8 mouse cellular contexts compared by ENCODE assay signal in the genomic region with DNA sequence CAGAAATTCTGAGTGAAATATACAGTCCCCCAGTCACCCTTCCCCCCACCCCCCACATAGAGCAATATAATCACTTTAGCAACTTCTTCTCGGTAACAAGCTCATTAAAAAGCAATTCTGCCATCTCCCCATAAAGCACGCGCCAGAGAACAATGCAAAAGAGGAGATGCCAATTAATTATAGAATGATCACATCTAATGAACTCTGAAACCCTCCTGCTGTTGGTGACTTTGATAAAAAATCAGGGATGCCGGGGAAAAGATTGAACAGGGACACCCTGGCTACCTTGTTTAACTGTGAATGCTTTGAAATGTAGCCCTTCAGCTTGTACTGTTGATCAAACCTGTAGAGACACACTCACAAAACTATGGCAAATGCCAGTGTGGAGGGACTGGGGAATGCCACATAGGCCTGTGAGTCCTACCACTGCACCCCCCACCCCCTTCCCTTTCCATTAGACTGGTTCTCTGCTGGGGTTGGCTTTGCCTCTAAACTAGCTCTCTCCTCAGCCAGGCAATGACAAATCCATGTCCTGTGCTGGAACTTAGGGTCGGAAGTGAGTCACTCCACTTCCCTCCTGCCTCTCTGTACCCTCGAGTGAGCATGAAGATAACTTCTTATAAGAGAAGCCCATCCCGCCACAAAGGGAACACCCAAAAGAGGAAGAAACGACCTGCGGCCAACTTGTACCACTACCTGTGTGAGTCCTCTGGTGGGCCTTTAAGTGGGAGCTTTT. TPM values are rescaled to one million over a fixed set of nuclear protein-coding genes. Genes with fewer than 3 reads are reported as not detected.
DNase-seq lines count a peak whose midpoint lies in the region; ATAC-seq lines count a peak whose summit lies in the region.
"Had no signal": no experiment of that assay in that cellular context is flagged by ENCODE, and none has a peak within 500 bp of the region (broad histone marks: within the 10 kb centered on the region; RNA-seq: fewer than 3 reads in every experiment).

No protein-coding gene starts in this region.

- H3K9ac ChIP-seq in neural tube, embryonic 13.5 days = no peak overlapping the region
- H3K9ac ChIP-seq in forebrain, embryonic 13.5 days = no peak overlapping the region
- H3K9ac ChIP-seq: limb, embryonic 15.5 days had no signal

- WGBS in neural tube, embryonic 13.5 days = 69% methylated on average over 9 of the region's 9 CpGs
- 56% methylated on average over 9 of the region's 9 CpGs for WGBS in forebrain, embryonic 13.5 days

- H3K4me3 ChIP-seq in neural tube, embryonic 13.5 days = no peak overlapping the region
- no peak overlapping the region for H3K4me3 ChIP-seq in forebrain, embryonic 13.5 days
- H3K4me3 ChIP-seq: limb, embryonic 15.5 days had no signal

- peaks cover 64% of the 10 kb centered on the region for H3K4me1 ChIP-seq in neural tube, embryonic 13.5 days (replicated peaks)
- peaks cover 38% of the 10 kb centered on the region for H3K4me1 ChIP-seq in forebrain, embryonic 13.5 days
- H3K4me1 ChIP-seq: limb, embryonic 15.5 days had no signal

- H3K9me3 ChIP-seq in neural tube, embryonic 13.5 days = no peaks in the 10 kb centered on the region
- no peaks in the 10 kb centered on the region for H3K9me3 ChIP-seq in forebrain, embryonic 13.5 days (replicated peaks)
- H3K9me3 ChIP-seq: limb, embryonic 15.5 days had no signal

- peak overlapping the region; percentile 47 for H3K27ac ChIP-seq in neural tube, embryonic 13.5 days (replicated peaks)
- H3K27ac ChIP-seq in forebrain, embryonic 13.5 days = peak overlapping the region; percentile 65
- H3K27ac ChIP-seq: limb, embryonic 15.5 days had no signal

- H3K27me3 ChIP-seq in neural tube, embryonic 13.5 days = no peaks in the 10 kb centered on the region
- no peaks in the 10 kb centered on the region for H3K27me3 ChIP-seq in forebrain, embryonic 13.5 days
- H3K27me3 ChIP-seq: limb, embryonic 15.5 days had no signal

- 0 out of 2 replicates have a peak, but pooled peaks have one; percentile 41 for ATAC-seq in neural tube, embryonic 13.5 days (ENCODE audit: low read depth)
- ATAC-seq in forebrain, embryonic 13.5 days = no peak
- ATAC-seq in megakaryocyte progenitor cell, adult 5-6 weeks (replicated peaks; ENCODE audit: poor library complexity) = peak; percentile 71

- peaks cover 26% of the 10 kb centered on the region for H3K36me3 ChIP-seq in neural tube, embryonic 13.5 days
- H3K36me3 ChIP-seq in forebrain, embryonic 13.5 days (ENCODE audit: poor library complexity, severe bottlenecking) = peaks cover 42% of the 10 kb centered on the region

- DNase-seq in neural tube, embryonic 10.5 days (ENCODE audit: extremely low spot score, low spot score) = no peak
- peak; percentile 49 for DNase-seq in kidney, adult 9 months
- no peak for DNase-seq in urinary bladder, adult 18-20 months (ENCODE audit: low spot score in 2 of 2)
- DNase-seq in urinary bladder, postnatal 36 days (ENCODE audit: low spot score in 2 of 2) = no peak

- H3K4me2 ChIP-seq in neural tube, embryonic 13.5 days = no peak overlapping the region
- H3K4me2 ChIP-seq in forebrain, embryonic 13.5 days = no peak overlapping the region
- H3K4me2 ChIP-seq: limb, embryonic 15.5 days had no signal

RNA-seq across cellular contexts. Expression of a gene that starts 43.9 kb away (rescaled TPM):
- 78.7 and 86.4 TPM in 2 replicates for polyA plus RNA-seq in neural tube, embryonic 13.5 days (2015; fragmentation: Nextera tagmentation; extraction: Ambion mirVana)
- polyA plus RNA-seq in forebrain, embryonic 13.5 days (2015; fragmentation: Nextera tagmentation; extraction: Ambion mirVana) = 66.4 and 76.8 TPM in 2 replicates
- 5.5 and 6.8 TPM in 2 replicates for total RNA-seq in megakaryocyte progenitor cell, adult 5-6 weeks (2015)
- total RNA-seq in megakaryocyte progenitor cell, adult 5-6 weeks (2017) = 3.0 and 7.0 TPM in 2 replicates
